Mouse (Mus musculus) inflammation-experienced regulatory T-cells (primary cell): ENCODE results near the gene Lrrc42. TPM values are rescaled to one million over a fixed set of nuclear protein-coding genes. Genes with fewer than 3 reads are reported as not detected.

ENCODE experiments used
- polyA plus RNA-seq, 2 experiments: library from polyadenylated mRNA; unstranded; fragments of 100-300 nt; shearing (Covaris generic); gene quantifications; one replicate each; pipeline ENCODE4 v1.2.1; 2017

Lrrc42 gene
- 10 to 100 TPM; 27.0 to 29.8 TPM for polyA plus RNA-seq

DNA sequence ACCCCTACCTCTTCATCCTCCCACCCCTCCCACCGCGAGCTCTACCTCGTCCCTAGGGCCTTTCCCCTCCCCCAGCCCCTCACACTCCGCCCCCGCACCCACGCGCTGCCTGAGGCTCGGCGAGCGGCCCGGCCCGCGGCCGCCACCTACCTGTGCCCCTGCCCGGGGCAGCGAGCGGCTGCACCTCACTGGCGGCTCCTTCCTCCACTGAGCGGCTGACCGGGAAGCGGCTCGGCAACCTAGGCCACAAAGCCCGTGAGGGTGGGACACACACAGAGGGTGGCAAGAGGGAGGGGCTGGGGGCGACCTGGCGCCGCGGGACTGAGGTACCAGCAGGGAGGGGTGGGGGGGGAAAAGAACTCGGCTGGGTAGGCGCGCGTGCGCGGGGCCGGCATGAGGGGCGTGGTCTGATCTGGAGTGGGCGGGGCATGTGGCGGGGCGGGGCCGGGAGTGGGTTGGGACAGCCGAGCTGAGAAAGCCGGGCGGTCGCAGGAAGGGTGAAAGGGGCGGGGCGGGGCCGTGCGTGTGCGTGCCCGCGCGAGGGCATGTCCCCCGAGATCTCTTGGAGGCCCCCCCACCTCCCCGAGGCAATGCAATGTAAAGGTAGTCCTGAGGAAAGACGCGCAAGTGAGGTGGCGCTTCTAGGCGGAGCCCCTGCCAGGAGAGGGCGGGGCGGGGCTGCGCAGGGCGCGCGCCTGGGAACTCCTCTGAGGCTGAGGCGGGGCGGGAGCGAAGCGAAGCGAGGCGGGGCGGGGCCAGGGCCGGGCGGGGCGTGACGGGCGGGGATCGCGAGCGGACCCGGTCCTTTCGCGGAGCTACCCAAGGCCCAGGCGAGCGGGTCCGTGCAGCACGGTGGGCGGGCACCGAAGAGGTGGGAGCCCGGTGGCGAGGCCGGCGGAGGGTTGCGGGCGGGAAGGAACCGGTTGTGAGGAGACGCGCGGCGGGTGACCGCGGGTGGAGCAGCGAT is at the start of gene Lrrc42, which contains the start of gene Hspb11:
Gene Lrrc42 (minus strand): TSS at position 408 of the 967 bp plus-strand sequence.
Gene Hspb11 (plus strand): TSS at position 469 of the 967 bp plus-strand sequence.

DNA sequence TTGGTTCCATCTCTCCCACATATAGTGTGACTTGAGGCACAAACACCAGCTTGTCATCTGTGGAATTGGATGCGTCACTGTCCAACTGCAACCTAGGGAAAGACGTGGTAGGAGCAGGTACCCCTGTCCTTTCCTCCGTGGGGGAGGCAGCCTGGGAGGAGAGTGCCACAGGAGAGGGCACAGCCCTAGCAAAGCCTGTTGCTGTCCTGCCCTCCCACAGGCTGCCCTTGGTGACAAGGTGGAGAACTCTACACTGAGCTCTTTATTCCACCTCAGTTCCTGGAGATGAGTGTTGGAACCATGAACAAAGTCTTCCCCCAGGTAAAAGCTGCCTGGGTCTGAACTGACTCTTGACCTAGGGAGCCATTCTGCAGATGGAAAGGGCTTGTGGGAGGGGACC is 44.5 kb downstream of the Lrrc42 start, which contains the start of gene Ldlrad1:
Gene Ldlrad1 (plus strand): TSS at position 301 of the 400 bp plus-strand sequence.

Other genes starting within 250 kb of the Lrrc42 start
- 10 to 100 TPM; 62.8 to 67.5 TPM for gene Mrpl37, start 186.7 kb downstream of the Lrrc42 start, polyA plus RNA-seq
- 1 to 10 TPM; 8.2 to 9.0 TPM for gene Cyb5rl, start 186.5 kb downstream of the Lrrc42 start, polyA plus RNA-seq
- gene Cdcp2, start 156.6 kb downstream of the Lrrc42 start, polyA plus RNA-seq: 1 to 10 TPM in 1 of 2 experiments, not detected in 1; 1.2 TPM
- gene Tmem59, start 75.1 kb downstream of the Lrrc42 start, polyA plus RNA-seq: 100 to 1,000 TPM; 395 to 444 TPM
- 10 to 100 TPM; 18.4 to 18.6 TPM for gene Tceanc2, start 74.4 kb downstream of the Lrrc42 start, polyA plus RNA-seq
- not detected for gene Ldlrad1, start 44.4 kb downstream of the Lrrc42 start, polyA plus RNA-seq
- 10 to 100 TPM; 12.4 to 16.4 TPM for gene Hspb11, start 61 bp upstream of the Lrrc42 start, polyA plus RNA-seq
- under 1 TPM in 1 of 2 experiments, not detected in 1; 0.82 TPM for gene Dio1, start 53.6 kb upstream of the Lrrc42 start, polyA plus RNA-seq
- gene Yipf1, start 60.8 kb upstream of the Lrrc42 start, polyA plus RNA-seq: 100 to 1,000 TPM; 111 to 112 TPM
- 1 to 10 TPM; 6.8 to 7.9 TPM for gene Ndc1, start 114.3 kb upstream of the Lrrc42 start, polyA plus RNA-seq
- 1 to 10 TPM in 1 of 2 experiments, not detected in 1; 1.5 TPM for gene Glis1, start 181.1 kb upstream of the Lrrc42 start, polyA plus RNA-seq